Mouse (Mus musculus): ENCODE results near the gene Igfn1.
A peak's percentile ranks its signal among the peaks of the same experiment; 100 is the strongest.

The Igfn1 gene

DNA sequence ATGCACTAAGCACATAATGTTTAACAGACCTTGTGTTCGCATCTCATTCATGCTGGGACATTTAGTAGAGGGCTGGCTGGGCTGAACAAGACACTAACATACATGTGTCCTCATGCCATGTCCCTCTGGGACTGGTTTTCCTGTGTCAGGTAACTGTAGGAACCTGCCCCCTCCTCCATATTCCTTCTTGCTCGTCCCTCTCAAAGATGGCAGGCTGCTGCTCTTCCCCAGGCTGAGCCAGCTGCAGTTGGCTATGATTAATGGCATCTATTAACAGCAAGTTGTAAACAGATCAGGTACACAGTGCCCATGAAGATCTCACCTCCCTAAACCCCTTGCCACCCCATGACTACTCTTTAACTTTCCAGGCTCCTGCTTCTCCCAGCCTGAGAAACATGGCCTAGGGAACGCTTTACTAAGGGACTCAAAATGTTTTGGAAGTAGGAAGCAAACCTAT lies at the start of gene Igfn1:
Igfn1 (minus strand) TSS at position 51 of the 457 bp plus-strand sequence.
- no peak for DNase-seq (ENCODE audit: low read depth, low spot score)

DNA sequence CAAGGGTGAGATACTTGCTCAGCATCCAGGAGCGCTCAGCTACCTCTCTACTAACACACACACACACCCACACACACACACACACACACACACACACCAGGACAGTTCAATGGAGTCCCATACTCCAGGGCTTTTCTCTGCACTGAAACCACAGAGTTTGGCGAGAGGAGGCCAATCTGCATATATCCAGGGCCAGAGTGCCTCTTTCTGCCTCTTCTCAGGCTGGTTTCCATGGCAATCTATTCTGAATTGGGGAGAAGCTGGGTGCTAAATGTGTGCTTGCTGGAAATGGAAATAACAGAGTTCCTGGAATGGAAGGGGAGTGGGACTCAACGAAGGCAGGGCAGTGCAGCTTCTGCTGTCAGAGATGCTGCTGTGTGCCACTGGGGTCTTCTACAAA lies 49.6 kb upstream of the Igfn1 start:
- DNase-seq (ENCODE audit: low read depth, low spot score): no peak

DNA sequence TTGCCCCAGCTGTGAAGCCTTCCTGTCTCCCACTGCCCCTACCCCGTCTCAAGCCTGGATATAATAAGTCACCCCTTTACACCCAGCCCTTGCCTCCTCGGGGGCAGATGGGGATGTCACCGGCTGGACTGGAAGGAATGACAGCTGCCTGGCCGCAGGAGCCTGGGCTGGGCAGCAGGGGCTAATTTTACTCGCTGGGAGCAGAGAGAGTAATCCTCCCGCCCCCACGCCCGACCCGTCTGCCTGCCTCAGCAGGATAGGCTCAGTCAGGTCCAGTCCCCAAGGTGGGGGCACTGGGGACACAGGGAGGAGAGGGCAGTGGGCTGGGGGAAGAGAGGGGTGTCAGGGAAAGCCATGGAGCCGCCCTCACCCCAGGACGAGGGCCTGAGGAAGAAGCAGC lies 46.4 kb upstream of the Igfn1 start, which contains the start of gene Cacna1s:
Cacna1s (plus strand) TSS at position 204 of the 400 bp plus-strand sequence.
- DNase-seq (ENCODE audit: low read depth, low spot score): no peak

DNA sequence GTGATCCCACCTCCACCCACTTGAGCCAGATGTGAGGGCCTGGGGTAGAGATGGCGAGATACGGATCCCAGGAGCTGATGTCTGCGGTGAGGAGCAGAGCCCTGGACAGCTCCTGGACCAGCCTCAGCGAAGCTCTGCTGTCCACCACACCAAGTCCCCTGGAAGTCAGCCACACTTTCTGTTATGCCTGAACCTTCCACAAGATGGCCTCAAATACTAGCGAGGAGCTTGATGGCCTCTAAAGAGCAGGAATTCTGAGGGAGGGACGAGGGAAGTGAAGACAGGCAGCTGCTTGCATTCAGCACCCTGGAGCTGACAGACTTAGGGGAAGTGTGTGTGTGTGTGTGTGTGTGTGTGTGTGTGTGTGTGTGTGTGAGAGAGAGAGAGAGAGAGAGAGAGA lies 45.3 kb upstream of the Igfn1 start:
- peak; percentile 91 for DNase-seq (ENCODE audit: low read depth, low spot score)

GRCm38 (mm10) chr1:136051013-136051315 lies 44.8 kb upstream of the Igfn1 start:
- DNase-seq (ENCODE audit: low read depth, low spot score): no peak

DNA sequence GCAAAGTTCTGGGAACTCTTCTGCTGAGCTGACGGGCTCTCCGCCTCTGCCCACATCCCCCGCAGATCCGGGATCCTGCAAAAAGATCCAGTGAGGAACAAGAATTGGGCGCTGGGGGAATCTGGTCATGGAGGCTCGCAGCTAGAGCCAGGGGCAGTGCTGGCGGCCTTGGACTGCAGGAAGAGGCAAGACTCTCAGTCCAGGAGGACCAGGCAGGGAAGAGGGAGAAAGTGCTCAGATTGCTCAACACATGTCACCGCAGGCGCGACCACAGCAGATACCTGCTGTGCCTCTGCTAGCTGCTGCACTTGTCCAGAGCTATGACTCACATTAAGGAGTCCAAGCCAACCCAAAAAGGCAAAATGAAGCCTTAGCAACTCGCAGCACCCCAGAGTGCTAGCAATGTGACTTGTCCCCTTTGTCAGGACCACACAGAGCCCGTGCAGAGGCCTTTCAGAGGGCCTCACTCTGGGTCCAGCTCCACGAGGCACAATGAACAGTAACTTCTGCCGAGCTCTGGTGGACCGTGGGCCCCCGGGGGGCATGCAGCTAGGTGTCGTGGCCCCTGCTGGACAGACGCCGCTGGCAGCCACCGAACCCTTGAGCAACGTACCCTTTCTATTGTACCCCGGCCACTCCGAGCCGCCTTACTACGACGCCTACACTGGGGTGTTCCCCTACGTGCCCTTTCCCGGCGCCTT lies 44.3 kb upstream of the Igfn1 start, which contains the start of gene Ascl5:
Ascl5 (plus strand) TSS at position 493 of the 701 bp plus-strand sequence.
- peak; percentile 6 for DNase-seq (ENCODE audit: low read depth, low spot score)

DNA sequence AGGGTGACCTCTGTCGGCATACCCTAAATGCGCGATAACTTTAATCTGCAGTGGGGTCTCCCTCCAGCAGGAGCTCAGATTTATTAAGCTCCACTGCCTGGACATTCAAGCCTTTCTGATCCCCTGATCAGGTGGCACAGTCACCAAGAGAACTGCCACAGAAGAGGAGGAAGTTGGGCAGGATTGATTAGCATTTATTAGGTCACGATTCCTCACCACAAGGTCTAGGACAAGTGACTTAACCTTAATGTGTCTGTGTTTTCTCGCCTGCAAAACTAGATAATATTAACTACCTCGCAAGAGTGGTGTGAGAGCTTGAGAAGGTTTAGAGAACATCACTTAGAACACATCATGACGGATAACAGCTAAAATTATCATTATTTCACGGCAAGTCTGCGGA lies 41.8 kb upstream of the Igfn1 start:
- no peak for DNase-seq (ENCODE audit: low read depth, low spot score)

DNA sequence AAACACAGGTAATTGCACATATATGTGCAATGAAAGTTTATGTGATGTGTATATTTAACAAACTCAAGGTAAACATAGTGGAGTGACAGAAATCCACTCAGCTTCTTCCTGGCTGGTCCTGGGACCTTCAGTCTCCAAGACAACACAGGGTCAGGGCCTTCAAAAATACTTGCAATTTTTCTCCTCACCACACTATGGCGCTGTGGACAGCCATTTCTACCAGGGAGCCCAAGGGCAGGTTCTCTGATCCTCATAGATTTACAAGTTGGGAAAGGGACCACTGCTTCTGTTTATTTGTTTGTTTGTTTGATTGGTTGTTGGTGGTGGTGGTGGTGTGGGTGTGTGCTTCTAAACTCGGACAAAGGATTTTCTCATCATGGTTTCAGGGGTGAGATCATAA lies 41.3 kb upstream of the Igfn1 start:
- DNase-seq (ENCODE audit: low read depth, low spot score): peak; percentile 56

- DNase-seq (ENCODE audit: low read depth, low spot score): peak; percentile 69
These were observed 39.6 kb upstream of the Igfn1 start for GRCm38 (mm10) chr1:136045774-136046173.

GRCm38 (mm10) chr1:136040874-136041273 lies 34.7 kb upstream of the Igfn1 start:
- no peak for DNase-seq (ENCODE audit: low read depth, low spot score)

DNA sequence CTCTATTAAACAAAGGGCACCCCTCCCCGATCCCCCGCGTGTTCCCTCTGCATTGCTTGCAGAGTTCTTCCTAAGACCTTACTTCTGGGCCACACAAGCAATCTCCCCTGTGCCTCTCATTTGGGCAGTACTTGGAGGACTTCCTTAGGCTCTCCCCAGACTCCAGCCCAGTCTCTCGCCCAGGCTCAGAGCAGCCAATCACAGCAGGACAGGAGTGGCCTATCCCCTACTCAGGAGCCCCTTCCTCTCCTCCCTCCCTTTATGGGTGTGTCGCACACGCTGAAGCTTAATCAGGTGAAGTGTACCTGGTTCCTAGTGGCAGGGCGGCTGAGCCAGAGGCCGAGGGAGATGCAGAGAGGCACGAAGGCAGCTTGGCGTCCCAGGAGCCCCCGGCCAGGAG lies 34.3 kb upstream of the Igfn1 start:
- no peak for DNase-seq (ENCODE audit: low read depth, low spot score)

DNA sequence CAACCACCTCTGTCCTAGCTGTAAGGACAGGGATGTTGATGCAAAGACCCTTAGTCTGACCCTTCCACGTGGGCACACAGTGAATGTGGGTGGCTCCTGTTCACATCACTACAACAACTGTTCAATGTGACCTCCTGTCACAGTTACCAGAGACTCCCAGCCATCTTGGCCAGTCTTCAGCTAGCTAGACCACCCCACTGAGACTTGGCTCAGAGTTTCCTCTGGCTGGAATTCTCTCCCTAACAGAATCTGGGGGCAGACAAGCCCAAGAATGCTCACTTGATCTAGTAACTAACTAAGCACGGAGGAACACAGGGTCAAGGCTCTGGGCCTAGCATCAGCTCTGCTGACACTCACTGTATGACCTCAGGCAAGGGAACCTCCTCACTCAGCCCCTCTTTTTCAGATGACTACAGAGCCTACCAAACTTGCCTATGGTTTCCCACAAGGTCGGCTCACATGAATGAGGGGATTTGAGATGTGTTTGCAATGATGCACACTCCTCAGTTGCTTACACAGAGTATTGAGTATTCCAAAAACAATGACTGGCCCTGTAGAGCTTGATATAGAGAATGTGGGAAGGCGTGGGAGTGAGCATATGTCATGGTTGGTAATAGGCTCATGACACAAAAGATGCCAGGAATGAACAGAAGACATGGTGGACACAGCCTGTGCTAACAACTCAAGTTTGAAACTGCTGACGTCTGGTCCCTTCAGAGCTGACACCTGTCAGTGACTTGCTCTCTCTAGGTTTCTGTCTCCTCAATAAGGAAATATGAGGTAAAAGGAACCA lies 32.8 kb upstream of the Igfn1 start:
- DNase-seq (ENCODE audit: low read depth, low spot score): no peak

DNA sequence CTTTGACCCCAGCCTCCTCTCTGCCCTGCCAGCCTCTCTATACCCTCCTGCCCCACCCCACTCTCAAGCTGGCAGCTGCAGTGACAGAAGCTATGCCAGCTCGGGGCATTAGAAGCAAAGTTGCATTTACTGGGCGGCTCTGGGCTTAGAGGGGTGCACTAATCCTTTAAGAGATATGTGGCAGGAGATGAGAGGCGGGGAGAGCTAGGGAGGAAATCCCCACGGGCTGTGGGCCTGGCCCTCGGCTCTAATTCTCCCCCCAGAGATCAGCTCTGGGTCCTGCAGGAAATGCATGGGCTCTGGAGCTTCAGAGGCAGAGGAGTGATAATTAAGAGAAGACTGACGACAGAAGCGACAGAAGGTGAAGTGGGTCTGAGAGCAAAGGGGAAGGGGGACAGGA lies 26.8 kb upstream of the Igfn1 start:
- DNase-seq (ENCODE audit: low read depth, low spot score): no peak

DNA sequence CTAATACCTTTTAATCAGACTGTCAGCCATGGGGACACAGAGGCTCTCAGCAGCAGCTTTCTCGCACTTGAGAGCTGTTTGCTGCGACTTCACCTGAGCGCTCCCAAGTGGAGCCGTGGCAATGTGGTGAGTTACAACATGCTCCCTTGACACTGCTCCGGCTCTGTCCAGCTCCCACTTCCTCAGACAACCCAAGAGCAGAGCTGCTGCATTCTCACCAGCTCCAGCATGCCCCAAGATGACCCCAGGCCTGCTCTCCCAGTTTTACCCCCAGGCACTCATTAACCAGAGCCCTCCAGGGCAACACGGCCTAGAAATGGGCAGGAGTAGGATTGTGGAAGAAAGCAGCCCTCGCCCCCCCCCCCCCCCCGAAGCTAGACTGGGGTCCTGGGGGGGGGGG lies 25.6 kb upstream of the Igfn1 start:
- no peak for DNase-seq (ENCODE audit: low read depth, low spot score)

DNA sequence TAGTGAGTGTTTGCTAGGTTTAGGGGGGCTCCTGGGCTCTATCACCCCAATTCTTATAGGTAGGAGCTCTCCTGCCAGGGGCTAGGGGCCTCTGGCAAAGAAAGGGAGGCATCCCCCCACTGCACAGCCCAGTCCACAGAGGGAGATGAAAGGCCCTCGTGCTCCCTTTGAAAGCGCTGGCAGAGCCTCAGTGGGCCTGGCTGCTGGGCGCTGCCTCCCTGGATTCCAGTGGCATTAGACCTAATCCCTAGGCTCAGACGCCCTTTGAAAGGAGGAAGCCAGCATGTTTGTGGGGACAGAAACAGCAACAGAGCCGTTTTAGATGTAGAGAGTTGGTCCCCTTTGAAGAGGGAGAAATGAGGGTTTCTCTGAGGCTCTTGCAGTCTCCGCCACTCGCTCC lies 24.1 kb upstream of the Igfn1 start:
- DNase-seq (ENCODE audit: low read depth, low spot score): no peak

- peak; percentile 14 for DNase-seq (ENCODE audit: low read depth, low spot score)
These were observed 12.4 kb upstream of the Igfn1 start for GRCm38 (mm10) chr1:136018390-136019189.

DNA sequence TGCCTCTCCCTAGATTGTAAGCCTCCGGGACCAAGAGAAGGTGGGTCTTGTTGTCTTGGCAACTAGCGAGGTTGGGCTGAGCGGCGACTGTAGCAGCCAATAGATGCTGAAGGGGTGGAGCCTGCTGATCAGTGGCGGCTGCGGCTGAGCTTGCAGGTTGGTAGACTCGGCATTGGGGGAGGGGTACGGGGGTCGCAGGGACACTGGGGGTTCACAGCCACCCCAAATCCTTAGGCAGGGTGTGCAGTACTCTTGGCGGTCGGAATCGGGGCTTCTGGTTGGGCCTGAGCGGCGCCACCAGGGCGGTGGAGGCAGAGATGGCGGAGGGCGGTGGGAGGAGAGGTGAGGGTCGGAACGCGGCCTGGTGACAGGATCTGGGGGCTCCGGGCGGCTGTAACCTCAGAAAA lies 11.8 kb upstream of the Igfn1 start:
- DNase-seq (ENCODE audit: low read depth, low spot score): peak; percentile 98

GRCm38 (mm10) chr1:136017307-136017706 lies 11.2 kb upstream of the Igfn1 start:
- peak; percentile 53 for DNase-seq (ENCODE audit: low read depth, low spot score)

DNA sequence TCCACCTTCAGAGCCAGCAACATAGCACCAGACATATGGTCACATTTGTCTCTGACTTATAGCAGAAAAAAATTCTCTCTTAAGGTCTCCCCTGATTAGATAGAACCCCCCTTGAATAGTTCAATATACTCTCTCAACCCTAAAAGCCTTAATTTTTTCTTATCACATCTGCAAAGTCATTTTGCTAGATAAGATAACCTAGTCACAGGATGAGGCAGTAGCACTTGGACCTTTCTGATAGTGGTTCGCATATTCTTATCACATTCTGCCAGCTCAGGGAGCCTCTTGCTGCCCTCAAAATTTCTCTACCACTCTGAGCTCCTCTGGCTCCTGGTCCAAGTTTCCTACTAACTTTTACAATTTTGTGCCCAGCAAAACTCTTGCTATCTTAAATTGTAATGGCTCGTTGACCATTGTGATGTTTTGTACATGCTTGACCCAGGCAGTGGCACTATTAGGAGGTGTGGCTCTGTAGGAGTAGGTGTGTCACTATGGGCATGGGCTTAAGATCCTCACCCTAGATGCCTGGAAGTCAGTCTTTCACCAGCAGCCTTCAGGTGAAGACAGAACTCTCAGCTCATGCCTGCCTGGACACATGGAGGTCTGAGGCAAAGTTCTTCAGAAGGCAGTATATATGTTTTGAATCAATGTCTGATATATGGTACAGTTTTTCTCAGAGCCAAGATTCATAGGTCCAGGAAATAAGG lies 8.8 kb upstream of the Igfn1 start:
- no peak for DNase-seq (ENCODE audit: low read depth, low spot score)

- DNase-seq (ENCODE audit: low read depth, low spot score): peak; percentile 11
These were observed 7.4 kb upstream of the Igfn1 start for GRCm38 (mm10) chr1:136013513-136013912.

- peak; percentile 56 for DNase-seq (ENCODE audit: low read depth, low spot score)
These were observed 4.1 kb upstream of the Igfn1 start for GRCm38 (mm10) chr1:136010247-136010646.

DNA sequence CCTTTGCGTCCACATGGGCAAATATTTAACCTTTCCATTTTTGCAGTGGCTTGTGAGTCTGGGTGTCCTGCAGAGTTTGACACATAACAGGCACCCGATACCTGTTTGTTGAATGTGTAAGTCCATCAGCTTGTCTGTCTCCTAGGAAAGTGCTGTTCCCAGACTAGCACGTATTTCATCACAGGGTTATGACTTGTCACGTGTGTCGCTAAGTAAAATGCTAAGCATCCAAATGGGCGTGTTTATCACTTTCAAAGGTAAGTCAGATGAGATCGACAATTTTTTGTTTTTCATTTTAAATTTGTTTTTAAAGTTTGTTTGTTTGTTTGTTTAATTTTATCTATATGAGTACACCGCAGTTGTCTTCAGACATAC lies 2.0 kb upstream of the Igfn1 start:
- no peak for DNase-seq (ENCODE audit: low read depth, low spot score)
